Mouse (Mus musculus) bone marrow macrophage, adult 2 months (primary cell): ENCODE results near the gene Prpf6.

Source experiments
- CTCF ChIP-seq: IDR thresholded peaks from 2 replicates; pipeline ENCODE4 v1.5.1; 2012; ENCODE audit warnings: low read depth, mild to moderate bottlenecking, low read length, moderate library complexity
- POLR2A ChIP-seq: IDR thresholded peaks from 2 replicates; pipeline ENCODE4 v1.6.1; 2012; ENCODE audit warnings: mild to moderate bottlenecking, low read depth, low read length, borderline replicate concordance

DNA sequence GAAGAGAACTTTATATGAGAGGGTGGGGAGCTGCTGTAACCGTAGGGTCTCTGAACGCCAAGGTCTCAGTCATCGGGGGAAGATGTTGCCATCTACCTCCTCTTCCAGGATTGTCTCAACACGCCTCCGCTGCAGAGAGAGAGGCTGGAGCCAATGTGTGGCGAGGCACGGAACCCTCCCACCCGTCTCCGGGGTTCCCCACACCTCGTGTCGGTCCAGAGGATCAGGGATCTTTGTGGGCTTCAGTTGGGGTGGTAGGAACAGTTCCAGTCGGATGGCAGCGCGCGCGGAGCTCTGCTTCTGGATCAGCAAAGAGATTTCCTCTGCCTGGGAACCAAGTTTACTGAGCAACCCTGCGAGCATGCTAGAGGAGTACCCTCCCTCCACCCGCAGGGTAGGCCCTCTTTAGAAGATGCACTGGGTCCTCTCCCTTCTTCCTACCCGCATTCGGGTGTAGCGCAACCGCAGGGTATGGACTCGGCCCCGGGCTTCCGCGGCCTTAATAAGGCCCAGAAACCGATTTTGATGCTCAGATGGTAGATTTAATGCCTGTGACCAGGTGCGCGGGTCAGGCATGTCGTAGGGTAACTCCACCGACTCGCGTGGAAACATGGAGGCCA is 105.2 kb downstream of the Prpf6 start:
- TF ChIP-seq POLR2A (no peak), CTCF (no peak)
